In genomic region chr16:8784753-8785152, GRCm38 (mm10) we compare ENCODE assay signal across 14 mouse cellular contexts. TPM values are rescaled to one million over a fixed set of nuclear protein-coding genes. Genes with fewer than 3 reads are reported as not detected.
DNase-seq lines count a peak whose midpoint lies in the region; ATAC-seq and TF ChIP-seq lines count a peak whose summit lies in the region.
"Had no signal": no experiment of that assay in that cellular context is flagged by ENCODE, and none has a peak within 500 bp of the region (broad histone marks: within the 10 kb centered on the region; RNA-seq: fewer than 3 reads in every experiment).

No protein-coding gene starts in this region.

- no peak overlapping the region for H3K9ac ChIP-seq in embryonic facial prominence, embryonic 14.5 days (ENCODE audit: low read depth, low read length)
- no peak overlapping the region for H3K9ac ChIP-seq in intestine, postnatal 0 days (ENCODE audit: low read depth, low read length)
- H3K9ac ChIP-seq: embryonic facial prominence, embryonic 13.5 days; heart, embryonic 13.5 days; limb, embryonic 12.5 days; midbrain, embryonic 12.5 days had no signal

- ATAC-seq in embryonic facial prominence, embryonic 14.5 days (ENCODE audit: low read depth) = no peak
- no peak for ATAC-seq in intestine, postnatal 0 days

- peak; percentile 13 for DNase-seq in embryonic facial prominence, embryonic 14.5 days (ENCODE audit: low spot score)
- no peak for DNase-seq in embryonic facial prominence, embryonic 10.5 days (ENCODE audit: low spot score)
- DNase-seq in 416B (ENCODE audit: low read depth) = peak; percentile 95
- DNase-seq in heart, adult 8-10 months (ENCODE audit: low spot score) = peak; percentile 59
- DNase-seq in lung, adult 18-20 months = peak; percentile 86 to 91
- no peak for DNase-seq in right cerebral cortex, adult 18-20 months
- DNase-seq in embryo, embryonic 11 days = no peak
- DNase-seq: B cell, adult 2 months had no signal

- WGBS in embryonic facial prominence, embryonic 14.5 days = 45% methylated on average over 3 of the region's 3 CpGs
- 75% methylated on average over 3 of the region's 3 CpGs for WGBS in embryonic facial prominence, embryonic 10.5 days
- 47% methylated on average over 3 of the region's 3 CpGs for WGBS in intestine, postnatal 0 days

- H3K27me3 ChIP-seq in embryonic facial prominence, embryonic 14.5 days (replicated peaks; ENCODE audit: control insufficient read depth, insufficient read depth, low read length) = no peaks in the 10 kb centered on the region
- H3K27me3 ChIP-seq in embryonic facial prominence, embryonic 10.5 days (replicated peaks; ENCODE audit: low read depth, poor library complexity, severe bottlenecking) = no peaks in the 10 kb centered on the region
- H3K27me3 ChIP-seq in intestine, postnatal 0 days (replicated peaks; ENCODE audit: control insufficient read depth, insufficient read depth, low read length) = no peaks in the 10 kb centered on the region
- H3K27me3 ChIP-seq: embryonic facial prominence, embryonic 13.5 days; heart, embryonic 13.5 days; limb, embryonic 12.5 days; midbrain, embryonic 12.5 days had no signal

- no peaks in the 10 kb centered on the region for H3K9me3 ChIP-seq in embryonic facial prominence, embryonic 14.5 days (ENCODE audit: control insufficient read depth, low read length)
- H3K9me3 ChIP-seq in embryonic facial prominence, embryonic 10.5 days = no peaks in the 10 kb centered on the region
- H3K9me3 ChIP-seq in intestine, postnatal 0 days (ENCODE audit: control insufficient read depth) = no peaks in the 10 kb centered on the region
- H3K9me3 ChIP-seq: embryonic facial prominence, embryonic 13.5 days; heart, embryonic 13.5 days; limb, embryonic 12.5 days; midbrain, embryonic 12.5 days had no signal

- H3K4me3 ChIP-seq in embryonic facial prominence, embryonic 14.5 days (ENCODE audit: low read depth, low read length) = no peak overlapping the region
- no peak overlapping the region for H3K4me3 ChIP-seq in embryonic facial prominence, embryonic 10.5 days
- no peak overlapping the region for H3K4me3 ChIP-seq in intestine, postnatal 0 days (ENCODE audit: low read depth, low read length)
- H3K4me3 ChIP-seq: embryonic facial prominence, embryonic 13.5 days; heart, embryonic 13.5 days; limb, embryonic 12.5 days; midbrain, embryonic 12.5 days had no signal

- H3K4me1 ChIP-seq in embryonic facial prominence, embryonic 14.5 days (ENCODE audit: control insufficient read depth, insufficient read depth, low read length) = no peaks in the 10 kb centered on the region
- no peaks in the 10 kb centered on the region for H3K4me1 ChIP-seq in embryonic facial prominence, embryonic 10.5 days
- no peaks in the 10 kb centered on the region for H3K4me1 ChIP-seq in intestine, postnatal 0 days (replicated peaks; ENCODE audit: control insufficient read depth, insufficient read depth, low read length)
- H3K4me1 ChIP-seq: embryonic facial prominence, embryonic 13.5 days; limb, embryonic 12.5 days; midbrain, embryonic 12.5 days had no signal

- H3K4me2 ChIP-seq in embryonic facial prominence, embryonic 14.5 days (ENCODE audit: low read depth, low read length) = no peak overlapping the region
- H3K4me2 ChIP-seq in intestine, postnatal 0 days (replicated peaks; ENCODE audit: low read depth) = no peak overlapping the region
- H3K4me2 ChIP-seq: embryonic facial prominence, embryonic 13.5 days; heart, embryonic 13.5 days; limb, embryonic 12.5 days; midbrain, embryonic 12.5 days had no signal

- H3K27ac ChIP-seq in embryonic facial prominence, embryonic 14.5 days (replicated peaks; ENCODE audit: low read depth, low read length) = no peak overlapping the region
- H3K27ac ChIP-seq in embryonic facial prominence, embryonic 10.5 days (replicated peaks) = no peak overlapping the region
- H3K27ac ChIP-seq in intestine, postnatal 0 days (ENCODE audit: low read depth, low read length) = no peak overlapping the region
- H3K27ac ChIP-seq: embryonic facial prominence, embryonic 13.5 days; heart, embryonic 13.5 days; kidney, postnatal 0 days; limb, embryonic 12.5 days; midbrain, embryonic 12.5 days had no signal

- TF ChIP-seq CTCF in intestine, postnatal 0 days (IDR thresholded peaks at IDR 0.05; ENCODE audit: low read depth) = no peak

- no peaks in the 10 kb centered on the region for H3K36me3 ChIP-seq in embryonic facial prominence, embryonic 14.5 days (ENCODE audit: control insufficient read depth, insufficient read depth, low read length)
- H3K36me3 ChIP-seq in embryonic facial prominence, embryonic 10.5 days (replicated peaks) = no peaks in the 10 kb centered on the region
- H3K36me3 ChIP-seq in intestine, postnatal 0 days (ENCODE audit: control insufficient read depth, insufficient read depth) = no peaks in the 10 kb centered on the region
- H3K36me3 ChIP-seq: embryonic facial prominence, embryonic 13.5 days; heart, embryonic 13.5 days; limb, embryonic 12.5 days; midbrain, embryonic 12.5 days had no signal

RNA-seq across cellular contexts. Expression of gene Usp7, which starts 7.4 kb away (rescaled TPM):
- polyA plus RNA-seq in embryonic facial prominence, embryonic 14.5 days (2014; fragmentation: Nextera tagmentation; extraction: Ambion mirVana) = 35.7 and 39.2 TPM in 2 replicates
- 29.2 and 31.6 TPM in 2 replicates for polyA plus RNA-seq in embryonic facial prominence, embryonic 10.5 days (2016; fragmentation: Nextera tagmentation; extraction: Ambion mirVana)
- 10 to 100 TPM; 42.9 to 59.2 (median 48.1) TPM for total RNA-seq in heart, adult 8-10 months (2022)
- 16.3 and 19.7 TPM in 2 replicates for polyA plus RNA-seq in intestine, postnatal 0 days (2015; fragmentation: Nextera tagmentation; extraction: Ambion mirVana)

RNA-seq across cellular contexts. Expression of gene 1810013L24Rik, which starts 45.1 kb away (rescaled TPM):
- 16.5 and 22.1 TPM in 2 replicates for polyA plus RNA-seq in embryonic facial prominence, embryonic 14.5 days (2014; fragmentation: Nextera tagmentation; extraction: Ambion mirVana)
- polyA plus RNA-seq in embryonic facial prominence, embryonic 10.5 days (2016; fragmentation: Nextera tagmentation; extraction: Ambion mirVana) = 19.2 and 19.9 TPM in 2 replicates
- 100 to 1,000 TPM; 121 to 130 (median 129) TPM for total RNA-seq in heart, adult 8-10 months (2022)
- polyA plus RNA-seq in intestine, postnatal 0 days (2015; fragmentation: Nextera tagmentation; extraction: Ambion mirVana) = 14.3 and 15.1 TPM in 2 replicates

Comparison
In these comparisons a context has a peak if more than half of its experiments do, and no peak if none do; other contexts are left out.
1. DNase-seq: peak in embryonic facial prominence, embryonic 14.5 days (single experiment), 416B (single experiment), heart, adult 8-10 months (single experiment) and lung, adult 18-20 months (2 of 2); none in embryonic facial prominence, embryonic 10.5 days (single experiment), right cerebral cortex, adult 18-20 months (single experiment) and embryo, embryonic 11 days (single experiment).